ENCODE assay signal across 8 mouse cellular contexts in genomic region chrX:48454495-48454878, GRCm38 (mm10). TPM values are rescaled to one million over a fixed set of nuclear protein-coding genes. Genes with fewer than 3 reads are reported as not detected.
A peak's percentile ranks its signal among the peaks of the same experiment; 100 is the strongest.
DNase-seq lines count a peak whose midpoint lies in the region; ATAC-seq and TF ChIP-seq lines count a peak whose summit lies in the region.

No protein-coding gene starts in this region.

- TF ChIP-seq CTCF in lung, embryonic 14.5 days (IDR thresholded peaks at IDR 0.05; ENCODE audit: low read depth), result no peak

- 7% methylated on average over 11 of the region's 21 CpGs for WGBS in lung, embryonic 14.5 days
- WGBS in embryonic facial prominence, embryonic 15.5 days, result 23% methylated on average over 19 of the region's 21 CpGs
- 14% methylated on average over 21 of the region's 21 CpGs for WGBS in limb, embryonic 12.5 days

- no peaks in the 10 kb centered on the region for H3K36me3 ChIP-seq in lung, embryonic 14.5 days (ENCODE audit: insufficient read depth)
- H3K36me3 ChIP-seq in embryonic facial prominence, embryonic 15.5 days, result no peaks in the 10 kb centered on the region
- no peaks in the 10 kb centered on the region for H3K36me3 ChIP-seq in limb, embryonic 12.5 days

- peak overlapping the region; percentile 51 for H3K4me3 ChIP-seq in lung, embryonic 14.5 days (ENCODE audit: low read depth, low read length)
- peak overlapping the region; percentile 53 for H3K4me3 ChIP-seq in embryonic facial prominence, embryonic 15.5 days (replicated peaks)
- H3K4me3 ChIP-seq in limb, embryonic 12.5 days (replicated peaks), result peak overlapping the region; percentile 46

- H3K4me1 ChIP-seq in lung, embryonic 14.5 days (ENCODE audit: insufficient read depth), result no peaks in the 10 kb centered on the region
- 0 out of 2 replicates have a peak, but pooled peaks cover 5% of the 10 kb centered on the region for H3K4me1 ChIP-seq in embryonic facial prominence, embryonic 15.5 days
- no peaks in the 10 kb centered on the region for H3K4me1 ChIP-seq in limb, embryonic 12.5 days (replicated peaks)

- peak overlapping the region; percentile 65 for H3K9ac ChIP-seq in lung, embryonic 14.5 days
- peak overlapping the region; percentile 26; the same call in 1 of the 2 replicates for H3K9ac ChIP-seq in embryonic facial prominence, embryonic 15.5 days
- no peak overlapping the region for H3K9ac ChIP-seq in limb, embryonic 12.5 days (replicated peaks)

- ATAC-seq in lung, embryonic 14.5 days (ENCODE audit: insufficient read depth), result peak; percentile 73
- no peak; the same call in 1 of the 2 replicates for ATAC-seq in embryonic facial prominence, embryonic 15.5 days (ENCODE audit: insufficient number of reproducible peaks, low FRiP score, low TSS enrichment, low read depth)
- ATAC-seq in limb, embryonic 12.5 days (ENCODE audit: insufficient number of reproducible peaks, insufficient read depth, low FRiP score, low TSS enrichment, low read depth), result peak; percentile 54
- peak; percentile 8; the same call in 1 of the 2 replicates for ATAC-seq in neutrophil, adult 5-6 weeks (ENCODE audit: extremely low read depth, insufficient number of reproducible peaks, low FRiP score, poor library complexity, severe bottlenecking)
- ATAC-seq in megakaryocyte-erythroid progenitor cell, adult 5-6 weeks (replicated peaks; ENCODE audit: low FRiP score, low TSS enrichment, poor library complexity, severe bottlenecking), result no peak

- DNase-seq in lung, embryonic 14.5 days, result no peak
- no peak for DNase-seq in lung, postnatal 10 days
- no peak for DNase-seq in gastrocnemius, adult 8-10 months (ENCODE audit: low spot score in 2 of 2)
- no peak for DNase-seq in retina, embryonic 14.5 days (ENCODE audit: low spot score)

- peak overlapping the region; percentile 59 for H3K4me2 ChIP-seq in lung, embryonic 14.5 days
- peak overlapping the region; percentile 52 for H3K4me2 ChIP-seq in embryonic facial prominence, embryonic 15.5 days (replicated peaks)
- H3K4me2 ChIP-seq in limb, embryonic 12.5 days, result peak overlapping the region; percentile 52

- no peaks in the 10 kb centered on the region for H3K27me3 ChIP-seq in lung, embryonic 14.5 days (ENCODE audit: insufficient read depth, low read length)
- H3K27me3 ChIP-seq in embryonic facial prominence, embryonic 15.5 days, result no peaks in the 10 kb centered on the region
- H3K27me3 ChIP-seq in limb, embryonic 12.5 days, result peaks cover 48% of the 10 kb centered on the region

- no peaks in the 10 kb centered on the region for H3K9me3 ChIP-seq in lung, embryonic 14.5 days (ENCODE audit: low read depth, low read length)
- H3K9me3 ChIP-seq in embryonic facial prominence, embryonic 15.5 days (replicated peaks), result no peaks in the 10 kb centered on the region
- H3K9me3 ChIP-seq in limb, embryonic 12.5 days, result no peaks in the 10 kb centered on the region

- H3K27ac ChIP-seq in lung, embryonic 14.5 days (ENCODE audit: low read depth), result peak overlapping the region; percentile 36; the same call in 1 of the 2 replicates
- peak overlapping the region; percentile 55 for H3K27ac ChIP-seq in embryonic facial prominence, embryonic 15.5 days (replicated peaks)
- H3K27ac ChIP-seq in limb, embryonic 12.5 days, result no peak overlapping the region

RNA-seq across cellular contexts. Expression of gene Elf4, which starts 8.4 kb away (rescaled TPM):
- polyA plus RNA-seq in lung, embryonic 14.5 days (2014; fragmentation: Nextera tagmentation; extraction: Ambion mirVana), result 9.6 and 10.5 TPM in 2 replicates
- polyA plus RNA-seq in embryonic facial prominence, embryonic 15.5 days (2015; fragmentation: Nextera tagmentation; extraction: Ambion mirVana), result 6.5 and 7.3 TPM in 2 replicates
- 2.6 and 2.7 TPM in 2 replicates for polyA plus RNA-seq in limb, embryonic 12.5 days (2016; fragmentation: Nextera tagmentation; extraction: Ambion mirVana)
- total RNA-seq in neutrophil, adult 5-6 weeks (2017), result 45.7 and 46.6 TPM in 2 replicates
- total RNA-seq in gastrocnemius, adult 8-10 months (2022), result 1 to 10 TPM in 2 of 4 experiments, under 1 TPM in 2; 0.70 to 1.9 (median 1.1) TPM
- 24.2 and 26.0 TPM in 2 replicates for total RNA-seq in megakaryocyte-erythroid progenitor cell, adult 5-6 weeks (2014; fragmentation: Nextera tagmentation)
- 7.9 and 11.8 TPM in 2 replicates for total RNA-seq in megakaryocyte-erythroid progenitor cell, adult 5-6 weeks (2017)

RNA-seq across cellular contexts. Expression of gene Aifm1, which starts 58.9 kb away (rescaled TPM):
- polyA plus RNA-seq in lung, embryonic 14.5 days (2014; fragmentation: Nextera tagmentation; extraction: Ambion mirVana), result 58.2 and 68.0 TPM in 2 replicates
- 57.2 and 60.8 TPM in 2 replicates for polyA plus RNA-seq in embryonic facial prominence, embryonic 15.5 days (2015; fragmentation: Nextera tagmentation; extraction: Ambion mirVana)
- polyA plus RNA-seq in limb, embryonic 12.5 days (2016; fragmentation: Nextera tagmentation; extraction: Ambion mirVana), result 80.1 and 80.3 TPM in 2 replicates
- 24.4 and 27.6 TPM in 2 replicates for total RNA-seq in neutrophil, adult 5-6 weeks (2017)
- 10 to 100 TPM; 34.4 to 42.4 (median 40.0) TPM for total RNA-seq in gastrocnemius, adult 8-10 months (2022)
- total RNA-seq in megakaryocyte-erythroid progenitor cell, adult 5-6 weeks (2014; fragmentation: Nextera tagmentation), result 68.2 and 74.1 TPM in 2 replicates
- 110 and 155 TPM in 2 replicates for total RNA-seq in megakaryocyte-erythroid progenitor cell, adult 5-6 weeks (2017)

Comparison
In these comparisons a context has a peak if more than half of its experiments do, and no peak if none do; other contexts are left out.
1. ATAC-seq: peak in lung, embryonic 14.5 days (single experiment), limb, embryonic 12.5 days (single experiment) and neutrophil, adult 5-6 weeks (single experiment); none in embryonic facial prominence, embryonic 15.5 days (single experiment) and megakaryocyte-erythroid progenitor cell, adult 5-6 weeks (single experiment).
2. Peak in every context shown above with its lines, with median percentiles within 50 percentile points of each other: H3K4me2 ChIP-seq and H3K4me3 ChIP-seq.